8 mouse cellular contexts compared by ENCODE assay signal in the genomic region with DNA sequence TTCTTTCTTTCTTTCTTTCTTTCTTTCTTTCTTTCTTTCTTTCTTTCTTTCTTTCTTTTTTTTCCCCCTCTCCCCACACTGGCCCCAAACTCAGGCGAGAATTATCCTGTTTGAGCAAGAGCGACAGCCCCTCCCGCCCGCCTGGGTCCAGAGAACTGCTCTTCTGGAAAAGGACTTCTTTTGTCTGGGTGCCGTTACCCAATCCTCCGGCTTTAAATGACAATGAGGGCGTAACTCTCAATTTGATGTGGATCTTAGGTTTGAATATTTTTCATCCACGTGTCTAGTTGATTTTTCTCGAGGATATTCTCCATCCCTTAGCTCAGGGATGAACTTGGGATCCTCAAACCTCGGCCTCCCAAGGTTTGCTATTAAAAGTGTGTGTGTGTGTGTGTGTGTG.
DNase-seq lines count a peak whose midpoint lies in the region; ATAC-seq lines count a peak whose summit lies in the region.

No protein-coding gene starts in this region.

- DNase-seq in kidney, adult 8-10 months = no peak
- peak; percentile 31 for DNase-seq in embryonic facial prominence, embryonic 10.5 days (ENCODE audit: low spot score)
- DNase-seq in neural tube, embryonic 11.5 days (ENCODE audit: low spot score) = peak; percentile 57
- no peak for DNase-seq in frontal cortex, postnatal 25 days (ENCODE audit: low spot score in 2 of 2)
- DNase-seq in gastrocnemius, postnatal 36 days = no peak

- H3K36me3 ChIP-seq in kidney, embryonic 15.5 days = no peaks in the 10 kb centered on the region
- H3K36me3 ChIP-seq in embryonic facial prominence, embryonic 10.5 days (replicated peaks) = no peaks in the 10 kb centered on the region
- H3K36me3 ChIP-seq in hindbrain, embryonic 15.5 days = no peaks in the 10 kb centered on the region
- no peaks in the 10 kb centered on the region for H3K36me3 ChIP-seq in neural tube, embryonic 11.5 days (ENCODE audit: control insufficient read depth, insufficient read depth, low read length)

- intact Hi-C loops in gastrocnemius, postnatal 36 days (cut with DNase I) = no loop called here

- WGBS in kidney, embryonic 15.5 days = 24% methylated on average over 10 of the region's 10 CpGs
- WGBS in embryonic facial prominence, embryonic 10.5 days = 22% methylated on average over 10 of the region's 10 CpGs
- WGBS in hindbrain, embryonic 15.5 days = 8% methylated on average over 10 of the region's 10 CpGs
- 14% methylated on average over 10 of the region's 10 CpGs for WGBS in neural tube, embryonic 11.5 days

- ATAC-seq in kidney, embryonic 15.5 days (replicated peaks; ENCODE audit: low FRiP score) = no peak
- no peak for ATAC-seq in hindbrain, embryonic 15.5 days (ENCODE audit: low FRiP score, low read depth)
- peak; percentile 70; the same call in 1 of the 2 replicates for ATAC-seq in neural tube, embryonic 11.5 days (ENCODE audit: insufficient read depth, low FRiP score, low TSS enrichment)
- ATAC-seq in CD4-positive, CD25-positive, alpha-beta regulatory T cell, adult 4 months = no peak

- H3K9ac ChIP-seq in kidney, embryonic 15.5 days = no peak overlapping the region
- no peak overlapping the region for H3K9ac ChIP-seq in hindbrain, embryonic 15.5 days
- no peak overlapping the region for H3K9ac ChIP-seq in neural tube, embryonic 11.5 days (ENCODE audit: low read length)

- H3K27ac ChIP-seq in kidney, embryonic 15.5 days = no peak overlapping the region
- H3K27ac ChIP-seq in embryonic facial prominence, embryonic 10.5 days (replicated peaks) = peak overlapping the region; percentile 67; the same call in 1 of the 2 replicates
- H3K27ac ChIP-seq in hindbrain, embryonic 15.5 days (replicated peaks) = no peak overlapping the region
- no peak overlapping the region for H3K27ac ChIP-seq in neural tube, embryonic 11.5 days (ENCODE audit: low read depth, low read length)

- H3K9me3 ChIP-seq in kidney, embryonic 15.5 days (replicated peaks) = no peaks in the 10 kb centered on the region
- no peaks in the 10 kb centered on the region for H3K9me3 ChIP-seq in embryonic facial prominence, embryonic 10.5 days
- H3K9me3 ChIP-seq in hindbrain, embryonic 15.5 days = no peaks in the 10 kb centered on the region
- H3K9me3 ChIP-seq in neural tube, embryonic 11.5 days (ENCODE audit: control insufficient read depth, low read length) = no peaks in the 10 kb centered on the region

- peak overlapping the region; percentile 33 for H3K4me3 ChIP-seq in kidney, embryonic 15.5 days (replicated peaks)
- H3K4me3 ChIP-seq in embryonic facial prominence, embryonic 10.5 days = peak overlapping the region; percentile 46
- peak overlapping the region; percentile 37 for H3K4me3 ChIP-seq in hindbrain, embryonic 15.5 days
- peak overlapping the region; percentile 15; the same call in 1 of the 2 replicates for H3K4me3 ChIP-seq in neural tube, embryonic 11.5 days (ENCODE audit: low read depth, low read length)

- H3K27me3 ChIP-seq in kidney, embryonic 15.5 days = 0 out of 2 replicates have a peak, but pooled peaks cover 8% of the 10 kb centered on the region
- H3K27me3 ChIP-seq in embryonic facial prominence, embryonic 10.5 days (replicated peaks; ENCODE audit: low read depth, poor library complexity, severe bottlenecking) = 0 out of 2 replicates have a peak, but pooled peaks cover 4% of the 10 kb centered on the region
- no peaks in the 10 kb centered on the region for H3K27me3 ChIP-seq in hindbrain, embryonic 15.5 days
- H3K27me3 ChIP-seq in neural tube, embryonic 11.5 days (ENCODE audit: control insufficient read depth, insufficient read depth, low read length) = no peaks in the 10 kb centered on the region

- peaks cover 8% of the 10 kb centered on the region; the same call in 1 of the 2 replicates for H3K4me1 ChIP-seq in kidney, embryonic 15.5 days
- peaks cover 4% of the 10 kb centered on the region for H3K4me1 ChIP-seq in embryonic facial prominence, embryonic 10.5 days
- H3K4me1 ChIP-seq in hindbrain, embryonic 15.5 days (replicated peaks) = peaks cover 3% of the 10 kb centered on the region
- H3K4me1 ChIP-seq in neural tube, embryonic 11.5 days (ENCODE audit: control insufficient read depth, insufficient read depth, low read length) = no peaks in the 10 kb centered on the region

- H3K4me2 ChIP-seq in kidney, embryonic 15.5 days = peak overlapping the region; percentile 58
- peak overlapping the region; percentile 63 for H3K4me2 ChIP-seq in hindbrain, embryonic 15.5 days
- H3K4me2 ChIP-seq in neural tube, embryonic 11.5 days (ENCODE audit: low read depth) = peak overlapping the region; percentile 38

Comparison
In these comparisons a context has a peak if more than half of its experiments do, and no peak if none do; other contexts are left out.
1. DNase-seq: peak in embryonic facial prominence, embryonic 10.5 days (single experiment) and neural tube, embryonic 11.5 days (single experiment); none in kidney, adult 8-10 months (0 of 2), frontal cortex, postnatal 25 days (0 of 2) and gastrocnemius, postnatal 36 days (0 of 2).
2. Peak in every context shown above with its lines, with median percentiles within 50 percentile points of each other: H3K4me2 ChIP-seq and H3K4me3 ChIP-seq.